Mouse (Mus musculus) cerebellum, adult 9-10 months (tissue): Measurements from ENCODE around the gene Ube2d3.
A peak's percentile ranks its signal among the peaks of the same experiment; 100 is the strongest.
"Not testable (repeated sequence)": the region's sequence is repeated elsewhere in the genome, so short reads cannot be mapped to it uniquely, and the experiment has no call there.

Source experiments
- DNase-seq: peaks from one replicate; pipeline ENCODE4 v3.0.0; 2022

The Ube2d3 gene

GRCm38 (mm10) chr3:135438913-135439531 lies 1.1 kb downstream of the Ube2d3 start:
- DNase-seq: peak; percentile 81

GRCm38 (mm10) chr3:135439651-135440050 lies 1.7 kb downstream of the Ube2d3 start:
- DNase-seq: no peak

- peak; percentile 37 for DNase-seq
Observed at GRCm38 (mm10) chr3:135440221-135440620, 2.3 kb downstream of the Ube2d3 start.

- no peak for DNase-seq
Observed at GRCm38 (mm10) chr3:135440621-135441020, 2.7 kb downstream of the Ube2d3 start.

- DNase-seq: no peak
Observed at GRCm38 (mm10) chr3:135444930-135445329, 7.0 kb downstream of the Ube2d3 start.

GRCm38 (mm10) chr3:135458981-135459380 lies 21.0 kb downstream of the Ube2d3 start:
- no peak for DNase-seq

DNA sequence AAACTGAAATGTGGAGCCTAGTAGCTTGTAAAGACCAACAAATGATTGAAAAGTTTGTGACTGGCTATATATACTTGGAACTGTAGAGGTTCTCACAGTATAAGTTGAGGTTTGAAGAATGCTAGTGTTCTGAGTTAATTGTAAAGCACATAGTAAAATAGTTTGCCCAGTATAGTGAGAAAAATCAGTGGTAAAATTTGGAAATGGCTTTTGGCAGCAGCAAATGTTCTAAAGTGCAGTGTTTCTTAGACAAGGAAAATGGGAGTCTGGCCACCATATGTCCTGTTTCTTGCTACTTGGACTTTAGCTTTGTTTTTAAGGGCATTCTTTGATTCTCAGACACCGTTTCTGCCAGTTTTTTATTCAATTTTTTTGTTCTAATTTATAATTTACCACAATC lies 30.5 kb downstream of the Ube2d3 start:
- DNase-seq: no peak

DNA sequence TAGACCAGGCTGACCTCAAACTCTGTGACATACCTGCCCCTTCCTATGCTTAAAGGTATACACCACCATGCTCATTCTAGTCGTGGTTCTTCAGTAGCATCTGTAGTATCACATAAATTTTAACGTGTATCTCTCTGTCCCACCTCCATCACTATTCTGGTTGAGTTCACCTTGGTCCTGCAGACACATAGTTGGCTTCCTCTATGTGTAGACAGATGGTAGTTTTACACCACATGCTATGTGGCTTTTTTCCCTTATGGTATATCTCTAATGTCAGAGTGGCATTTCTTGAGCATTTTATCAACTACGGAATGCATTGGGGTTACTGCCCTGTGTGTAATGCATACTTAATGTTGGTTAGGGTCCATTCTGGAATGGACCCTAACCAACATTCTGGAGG lies 31.2 kb downstream of the Ube2d3 start:
- peak; percentile 42 for DNase-seq

DNA sequence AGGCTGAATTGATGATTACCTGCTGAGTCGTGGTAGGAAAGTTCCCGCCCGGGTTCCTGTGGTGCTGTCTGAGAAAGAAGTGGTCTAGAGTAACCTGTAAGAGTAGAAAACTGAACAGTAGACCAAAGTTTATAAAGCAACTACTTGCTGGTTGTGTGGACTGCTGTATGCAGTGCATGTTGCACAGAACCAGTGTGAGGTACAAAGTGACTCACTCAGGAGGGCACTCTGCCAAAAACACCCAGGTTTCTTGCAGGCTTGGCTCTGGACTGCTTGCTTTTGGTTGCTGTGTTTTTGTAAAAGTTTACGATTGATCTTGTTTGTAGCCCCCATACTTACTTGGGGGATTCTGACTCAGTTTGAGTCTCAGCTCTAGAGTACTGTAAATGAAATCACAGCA lies 32.0 kb downstream of the Ube2d3 start:
- peak; percentile 79 for DNase-seq

DNA sequence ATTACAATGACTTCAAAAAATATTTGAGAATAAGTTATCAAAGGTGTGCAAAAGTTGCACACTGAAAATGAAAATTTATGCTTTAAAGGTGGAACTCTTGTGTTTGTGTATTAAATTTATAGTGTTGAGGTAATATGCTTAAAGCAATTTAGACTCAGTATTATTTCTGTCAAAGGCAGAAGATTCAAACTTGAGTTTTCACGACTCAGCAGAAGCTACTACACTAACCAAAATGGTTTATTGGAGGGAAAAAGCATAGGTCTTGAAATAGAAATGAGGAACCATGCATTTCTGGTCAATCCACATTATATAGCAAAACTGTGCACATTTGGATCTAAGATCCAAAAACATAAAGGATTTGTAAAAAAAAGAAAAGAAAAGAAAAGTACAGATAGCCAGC lies 32.9 kb downstream of the Ube2d3 start:
- no peak for DNase-seq

- no peak for DNase-seq
Observed at GRCm38 (mm10) chr3:135475025-135475424, 37.1 kb downstream of the Ube2d3 start.

DNA sequence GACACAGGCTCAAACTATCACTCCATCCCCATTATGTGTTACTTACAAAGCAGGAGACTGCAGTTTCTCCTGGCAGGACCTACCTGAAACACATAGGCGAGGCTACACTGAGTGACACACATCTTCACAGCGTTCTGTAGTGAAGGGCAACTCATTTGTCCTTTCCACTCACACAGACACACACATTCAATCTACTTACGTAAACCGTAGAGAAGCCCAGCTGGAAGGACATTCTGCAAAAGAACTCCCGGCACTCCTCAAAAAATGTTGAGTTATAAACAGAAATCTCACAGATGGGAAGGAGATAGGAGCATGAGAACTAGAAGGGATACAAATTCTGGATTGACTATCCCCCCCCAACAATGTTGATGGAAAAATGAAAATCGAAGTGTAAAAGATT lies 38.3 kb downstream of the Ube2d3 start:
- DNase-seq: no peak

GRCm38 (mm10) chr3:135476977-135477376 lies 39.0 kb downstream of the Ube2d3 start:
- DNase-seq: no peak

DNA sequence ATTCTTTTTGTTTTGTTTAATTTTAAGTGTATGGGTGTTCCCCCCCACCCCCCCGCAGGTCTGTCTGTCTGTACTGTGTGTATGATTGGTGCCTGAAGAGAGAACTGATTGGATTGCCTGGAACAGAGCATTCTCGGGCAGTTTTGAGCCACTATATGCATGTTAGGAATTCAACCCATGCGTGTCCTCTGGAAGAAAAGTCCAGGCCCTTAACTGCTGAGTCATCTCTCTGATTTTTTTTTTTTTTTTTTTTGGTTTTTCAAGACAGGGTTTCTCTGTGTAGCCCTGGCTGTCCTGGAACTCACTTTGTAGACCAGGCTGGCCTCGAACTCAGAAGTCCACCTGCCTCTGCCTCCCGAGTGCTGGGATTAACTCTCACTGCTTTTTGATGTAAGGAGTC lies 41.1 kb downstream of the Ube2d3 start:
- not testable (repeated sequence) for DNase-seq

GRCm38 (mm10) chr3:135480767-135481166 lies 42.8 kb downstream of the Ube2d3 start:
- no peak for DNase-seq

DNA sequence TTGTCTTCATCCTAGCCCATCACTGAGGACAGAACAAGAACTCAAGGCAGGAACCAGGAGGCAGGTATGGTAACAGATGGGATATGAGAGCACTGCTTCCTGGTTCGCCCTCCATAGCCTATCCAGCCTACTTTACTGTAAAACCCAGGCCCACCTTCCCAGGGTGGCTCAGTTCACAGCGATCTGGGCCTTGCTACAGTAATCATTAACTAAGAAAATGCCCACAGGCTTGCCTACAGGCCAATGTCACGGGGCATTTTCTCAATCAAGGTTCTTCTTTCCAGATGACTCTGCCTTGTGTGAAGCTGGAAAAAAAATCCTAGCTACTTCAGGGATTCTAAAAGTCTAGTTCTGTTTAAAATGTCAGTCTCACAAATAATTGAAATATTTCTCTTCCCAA lies 43.7 kb downstream of the Ube2d3 start:
- no peak for DNase-seq

- DNase-seq: not testable (repeated sequence)
Observed at GRCm38 (mm10) chr3:135484650-135485049, 46.7 kb downstream of the Ube2d3 start.

GRCm38 (mm10) chr3:135485128-135485899 lies 47.4 kb downstream of the Ube2d3 start, which contains the start of gene Manba:
Gene Manba, plus strand, starts transcription at chr3:135485611.
- peak; percentile 79 for DNase-seq

GRCm38 (mm10) chr3:135485900-135486241 lies 47.9 kb downstream of the Ube2d3 start:
- DNase-seq: no peak

DNA sequence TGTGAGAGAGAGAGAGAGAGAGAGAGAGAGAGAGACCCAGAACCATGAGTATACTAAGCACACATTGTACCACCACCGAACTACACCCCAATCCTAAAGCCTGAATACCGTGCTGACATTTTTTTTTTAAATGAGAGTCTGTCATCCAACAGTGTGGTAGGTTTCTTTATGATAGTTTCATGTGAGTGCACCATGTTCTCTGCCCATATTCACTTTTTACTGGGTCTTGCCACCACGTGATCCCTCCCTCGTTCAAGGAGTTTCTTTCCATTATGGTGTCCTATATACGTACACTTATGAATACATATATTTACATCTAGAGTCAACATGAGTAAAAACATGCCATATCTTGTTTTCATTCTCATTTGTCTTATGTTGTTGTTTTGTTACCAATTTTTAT lies 48.4 kb downstream of the Ube2d3 start:
- no peak for DNase-seq

GRCm38 (mm10) chr3:135487803-135488202 lies 49.9 kb downstream of the Ube2d3 start:
- no peak for DNase-seq

DNA sequence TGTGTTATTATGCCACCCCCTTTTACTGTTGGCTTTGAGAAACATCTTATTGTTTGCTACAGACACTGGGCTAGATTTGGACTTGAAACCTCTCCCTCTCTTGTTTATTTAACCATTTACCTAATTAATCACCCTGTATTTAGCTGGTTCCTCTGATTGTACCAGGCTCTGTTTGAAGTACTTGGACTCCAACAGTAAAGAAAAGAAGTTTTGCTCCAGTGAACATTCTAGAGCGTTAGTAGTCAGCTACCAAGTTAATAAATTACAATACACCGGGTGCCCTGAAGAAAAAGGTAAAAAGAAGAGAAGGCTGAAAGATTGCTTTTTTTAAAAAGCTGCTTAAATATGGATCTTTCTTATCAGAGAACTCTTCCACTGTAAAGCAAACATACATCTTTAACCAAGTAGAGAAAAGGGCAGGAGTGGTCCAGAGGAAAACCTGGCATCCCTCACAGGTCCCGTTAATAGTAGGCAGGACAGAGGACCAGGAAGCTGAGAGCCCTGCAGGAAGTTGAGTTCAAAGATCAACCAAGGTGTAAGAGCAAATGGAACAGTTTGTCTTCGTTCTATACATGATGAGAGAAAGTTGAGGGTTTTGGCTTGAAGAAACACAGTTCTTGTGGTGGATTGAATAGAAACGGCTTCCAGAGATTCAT lies 52.0 kb downstream of the Ube2d3 start:
- no peak for DNase-seq

DNA sequence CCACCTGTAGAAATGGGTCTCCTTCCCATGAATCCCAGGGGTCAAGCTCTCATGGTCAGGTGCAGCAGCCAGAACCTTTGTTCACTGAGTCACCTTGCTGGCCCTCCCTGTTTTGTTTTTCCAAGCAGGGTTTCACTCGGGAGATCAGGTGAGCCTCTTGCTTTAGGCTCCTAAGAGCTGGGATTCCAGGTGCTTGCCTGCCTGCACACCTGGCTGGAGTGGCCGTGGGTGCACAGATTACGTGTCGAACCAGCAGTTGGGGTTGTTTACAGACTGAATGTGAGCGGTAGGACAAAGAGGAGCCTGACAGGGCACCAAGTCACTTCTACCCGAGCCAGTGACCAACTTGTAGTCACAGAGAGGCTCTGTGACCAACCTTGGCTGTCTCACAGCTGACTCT lies 53.2 kb downstream of the Ube2d3 start:
- no peak for DNase-seq

DNA sequence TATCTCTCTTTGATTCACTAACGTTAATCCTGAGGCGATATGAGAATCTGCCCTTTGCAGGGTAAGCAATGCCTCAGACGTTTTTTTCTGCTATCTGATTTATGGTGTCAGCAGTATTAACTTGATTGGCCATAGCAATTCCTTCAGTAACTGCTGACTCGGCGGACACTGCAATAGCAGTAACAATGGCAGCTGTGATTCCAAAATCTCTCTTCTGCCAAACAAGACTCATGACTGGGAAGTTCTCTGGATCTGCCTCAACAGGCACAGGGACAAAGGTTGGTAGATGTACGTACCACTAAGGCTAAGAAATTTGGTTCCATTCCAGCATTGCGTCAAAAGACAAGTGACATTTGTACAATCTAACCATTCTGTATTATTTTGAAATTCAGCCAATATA lies 55.4 kb downstream of the Ube2d3 start:
- not testable (repeated sequence) for DNase-seq
